Mouse (Mus musculus) lung, adult 2 months (tissue): Measurements from ENCODE around the gene Myl3.

Experiments
- CTCF ChIP-seq: fragments of 200-500 bp; IDR thresholded peaks from 2 replicates; pipeline ENCODE4 v1.5.1; 2011; ENCODE audit warnings: mild to moderate bottlenecking, low read length, control low read depth; ENCODE audit not compliant: insufficient read depth
- POLR2A ChIP-seq: fragments of 200-500 bp; IDR thresholded peaks from 2 replicates; pipeline ENCODE4 v1.6.1; 2011; ENCODE audit warnings: low read depth, mild to moderate bottlenecking, control low read depth, low read length, borderline replicate concordance; ENCODE audit errors: extremely low read depth

DNA sequence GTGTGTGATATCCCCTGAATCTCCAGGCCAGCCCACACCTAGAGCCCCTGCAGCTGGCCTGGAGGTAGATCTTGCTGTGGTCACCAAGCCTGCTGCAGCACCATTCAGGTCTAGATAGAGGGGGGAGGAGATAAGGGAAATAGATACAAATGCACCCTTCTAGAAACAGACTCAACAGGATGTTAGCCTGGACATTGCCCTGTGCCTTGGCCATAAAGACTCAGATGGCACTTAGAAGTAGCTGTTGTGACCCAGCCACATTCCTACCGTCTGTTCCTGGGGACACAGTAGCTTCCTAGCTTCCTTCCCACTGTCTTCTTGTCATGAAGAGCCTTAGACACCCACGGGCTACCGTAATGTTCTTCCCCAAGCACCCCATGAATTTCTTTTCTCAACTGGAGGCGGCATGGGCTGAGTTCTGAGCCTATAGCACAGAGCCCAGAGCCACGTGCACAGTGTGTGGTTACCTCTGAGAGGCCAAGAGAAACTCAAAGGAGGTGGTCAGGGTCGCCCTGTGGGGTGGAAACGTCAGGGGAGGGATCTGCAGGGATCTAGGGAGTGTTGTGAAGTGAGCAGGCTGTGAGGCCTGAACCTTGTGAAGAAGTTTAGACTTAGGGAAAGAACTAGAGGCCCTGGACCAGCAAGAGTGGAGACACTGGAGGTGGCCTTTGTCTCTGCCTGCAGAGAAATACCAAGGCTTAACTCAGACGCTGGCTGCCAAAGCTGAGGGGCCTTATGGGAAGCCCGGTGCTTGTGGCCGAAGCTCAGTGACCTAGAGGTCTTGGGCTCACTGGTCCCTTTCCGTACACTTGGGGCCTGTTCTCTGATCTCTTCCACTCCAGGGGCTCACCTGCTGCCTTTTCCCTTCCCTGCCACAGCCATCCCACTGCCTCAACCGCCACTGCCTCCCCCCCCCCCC, 40.3 kb upstream of the Myl3 start:
- no peak for TF ChIP-seq CTCF
- TF ChIP-seq POLR2A, result no peak
